Mouse (Mus musculus) spleen, postnatal 4 days (tissue): ENCODE data around the gene Heg1.

Experiments
- DNase-seq, 2 experiments: peaks; one replicate each; pipeline ENCODE4 v3.0.0; 2022; ENCODE audit warnings: low spot score in 2 of 2

The Heg1 gene

DNA sequence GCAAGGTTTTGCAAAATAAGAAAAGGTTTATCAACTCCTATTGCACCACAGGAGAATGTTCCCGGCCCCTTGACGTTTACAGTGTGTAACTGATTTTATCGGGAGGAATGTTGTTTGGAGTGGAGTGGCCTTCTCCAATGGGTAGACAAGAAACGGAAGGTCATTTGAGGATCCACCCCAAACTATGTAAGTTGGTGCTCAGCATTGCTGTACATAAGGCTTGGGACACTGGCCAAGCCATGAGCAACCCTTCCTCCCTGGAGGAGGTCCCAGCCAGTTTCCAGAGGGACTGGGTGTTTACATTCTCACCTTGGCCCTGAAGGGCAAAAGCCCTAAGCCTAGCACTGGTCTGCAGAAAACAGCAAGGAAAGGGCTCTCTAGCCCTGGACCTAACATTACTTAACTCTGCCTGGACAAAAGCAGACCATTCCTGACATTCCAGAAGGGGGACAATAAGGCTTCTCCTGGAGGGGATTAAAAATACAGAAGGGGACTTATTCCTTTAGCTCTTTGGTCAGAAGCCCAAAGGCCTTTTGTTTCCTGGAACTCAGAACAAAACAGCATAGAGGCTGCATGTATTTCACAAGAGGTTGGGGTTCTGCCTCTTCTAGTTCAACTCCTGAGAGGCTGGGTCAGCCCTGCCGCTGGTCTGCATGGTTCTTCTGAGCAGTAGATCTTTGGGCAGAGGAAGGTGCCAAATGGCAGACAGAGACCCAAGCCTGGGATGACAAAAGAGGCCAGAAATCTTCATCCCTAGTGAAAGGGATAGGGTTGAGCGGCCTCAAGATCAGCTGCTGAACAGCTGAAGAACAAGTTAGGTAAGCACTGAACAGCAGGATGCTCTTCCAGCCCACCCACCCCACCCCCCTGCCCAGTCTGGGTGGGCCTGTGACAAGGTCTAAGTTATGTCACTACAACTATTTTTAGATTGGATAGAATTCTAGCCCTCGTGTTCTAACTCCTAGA is 7.5 kb upstream of the Heg1 start:
- DNase-seq: no peak

- DNase-seq: no peak
Measured at GRCm38 (mm10) chr16:33677313-33677690, 6.9 kb upstream of the Heg1 start.

GRCm38 (mm10) chr16:33677901-33678300 is 6.3 kb upstream of the Heg1 start:
- no peak for DNase-seq

DNA sequence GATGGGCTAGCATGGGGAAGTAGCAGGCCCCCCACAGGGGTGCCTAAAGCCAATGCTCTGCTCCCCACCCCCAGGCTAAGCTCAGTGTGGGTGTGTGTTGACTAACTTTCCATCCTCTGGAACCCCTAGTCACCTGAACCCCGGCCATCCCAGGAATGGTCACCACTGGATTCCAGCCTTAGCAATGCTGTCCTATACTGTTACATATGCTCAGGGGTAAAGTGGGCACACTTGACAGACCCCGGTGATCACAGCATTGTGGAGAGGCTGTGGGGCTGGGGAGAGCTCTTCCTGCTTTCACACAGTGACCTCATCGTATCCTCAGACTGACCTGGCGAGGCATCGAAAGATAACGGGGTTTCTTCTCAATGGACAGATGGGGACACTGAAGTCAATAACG is 3.9 kb upstream of the Heg1 start:
- no peak for DNase-seq

DNA sequence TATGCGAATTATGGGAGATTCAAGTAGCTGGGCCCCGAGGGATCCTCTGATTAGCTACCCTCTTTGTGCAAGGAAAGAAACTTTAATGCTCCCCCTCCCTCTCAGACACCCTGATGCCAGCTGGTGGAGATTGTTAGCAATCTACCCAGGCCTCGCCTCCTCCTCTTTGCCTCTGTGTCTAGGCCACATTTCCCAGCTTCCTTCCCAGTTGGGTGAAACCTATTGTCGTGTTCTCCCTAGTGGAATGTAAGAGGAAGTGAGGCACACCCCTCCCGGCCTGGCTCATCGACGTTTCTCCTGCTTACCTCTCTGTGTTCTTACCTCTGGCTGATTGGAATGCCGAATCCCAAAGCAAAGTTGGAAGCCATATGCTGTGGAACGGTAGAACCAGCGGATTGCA is 3.4 kb upstream of the Heg1 start:
- no peak for DNase-seq

DNA sequence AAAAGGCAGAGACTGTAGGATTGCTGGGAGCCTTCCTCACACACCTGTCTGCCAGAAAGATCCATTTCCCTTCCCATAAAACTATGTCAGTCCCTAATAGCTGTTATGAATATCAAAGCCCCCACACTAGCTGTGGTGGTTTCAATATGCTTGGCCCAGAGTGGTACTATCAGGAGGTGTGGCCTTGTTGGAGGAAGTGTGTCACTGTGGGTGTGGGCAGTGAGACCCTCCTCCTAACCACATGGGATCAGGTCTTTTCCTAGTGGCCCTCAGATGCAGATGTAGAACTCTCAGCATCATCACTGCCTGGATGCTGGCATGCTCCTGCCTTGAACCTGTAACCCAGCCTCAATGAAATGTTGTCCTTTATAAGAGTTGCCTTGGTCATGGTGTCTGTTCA is 2.5 kb upstream of the Heg1 start:
- no peak for DNase-seq

- DNase-seq: no peak
Measured at GRCm38 (mm10) chr16:33682651-33683050, 1.5 kb upstream of the Heg1 start.

DNA sequence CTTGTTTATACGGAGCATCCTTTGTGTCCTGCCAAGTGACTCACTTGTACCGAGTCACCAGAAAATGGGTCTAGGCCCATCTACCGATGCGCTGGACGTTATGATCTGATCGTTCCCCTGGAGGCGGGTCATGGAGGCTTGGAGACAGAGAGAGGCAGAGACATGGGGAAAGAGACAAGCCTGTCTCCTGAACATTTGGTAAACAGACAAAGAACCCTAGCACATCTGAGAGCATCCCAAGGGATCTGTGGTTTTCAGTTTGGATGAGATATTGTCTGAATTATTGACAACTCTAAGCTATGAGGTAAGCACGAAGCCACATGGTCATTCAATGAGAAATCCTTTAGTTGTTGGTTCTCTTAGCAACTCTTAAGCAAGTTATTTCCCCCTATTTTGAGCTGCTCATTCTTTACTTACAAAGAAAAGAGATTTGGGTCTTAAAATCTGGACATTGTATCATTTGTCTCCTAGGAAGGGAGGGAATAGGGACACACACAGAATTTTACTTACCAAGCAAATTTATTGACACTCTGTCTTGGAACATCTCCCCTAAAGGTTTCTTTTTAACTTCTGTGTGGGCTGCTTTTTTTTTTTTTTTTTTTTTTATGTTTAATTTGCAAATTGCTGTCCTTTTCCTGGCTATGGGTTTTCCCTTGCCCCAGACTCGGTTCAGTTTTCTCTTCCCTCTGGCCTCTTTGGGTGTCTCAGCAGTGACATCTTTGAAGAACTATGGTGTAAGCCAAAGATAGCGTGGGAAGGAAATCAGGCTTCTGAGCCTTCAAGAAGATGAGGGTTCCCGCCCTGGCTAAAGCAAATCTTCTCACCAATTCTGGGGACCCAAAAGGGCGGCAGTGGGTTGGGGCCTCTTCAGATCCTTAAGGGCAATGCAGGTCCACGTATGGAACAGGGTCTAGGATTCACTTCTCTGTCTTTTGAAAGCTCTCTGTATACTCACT is 686 bp upstream of the Heg1 start:
- DNase-seq: no peak

GRCm38 (mm10) chr16:33684703-33685701 is 832 bp downstream of the Heg1 start:
- peak; percentile 27 to 73 for DNase-seq

- no peak for DNase-seq
Measured at GRCm38 (mm10) chr16:33686056-33686455, 1.9 kb downstream of the Heg1 start.

DNA sequence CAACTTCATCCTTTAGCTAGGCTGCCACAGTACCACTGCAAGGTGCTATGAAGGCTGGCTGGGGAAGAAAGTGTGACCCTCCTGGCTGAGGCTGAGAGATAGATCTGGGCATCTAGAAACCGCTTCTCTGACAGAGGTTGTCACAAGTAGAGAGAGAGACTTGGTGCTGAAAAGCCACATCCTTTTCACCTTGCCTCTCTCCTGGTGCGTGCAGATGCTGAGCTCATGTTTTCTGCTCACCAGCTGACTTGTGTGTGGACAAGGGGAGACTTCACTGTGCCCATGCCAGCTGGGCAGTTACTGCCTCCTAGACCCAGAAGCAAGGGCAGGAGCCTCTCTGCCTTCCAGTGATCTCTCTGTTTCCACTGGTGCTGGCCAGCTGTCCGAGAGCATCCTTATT is 3.6 kb downstream of the Heg1 start:
- no peak for DNase-seq

- peak; percentile 62 to 78 for DNase-seq
Measured at GRCm38 (mm10) chr16:33690975-33691747, 7.0 kb downstream of the Heg1 start.

DNA sequence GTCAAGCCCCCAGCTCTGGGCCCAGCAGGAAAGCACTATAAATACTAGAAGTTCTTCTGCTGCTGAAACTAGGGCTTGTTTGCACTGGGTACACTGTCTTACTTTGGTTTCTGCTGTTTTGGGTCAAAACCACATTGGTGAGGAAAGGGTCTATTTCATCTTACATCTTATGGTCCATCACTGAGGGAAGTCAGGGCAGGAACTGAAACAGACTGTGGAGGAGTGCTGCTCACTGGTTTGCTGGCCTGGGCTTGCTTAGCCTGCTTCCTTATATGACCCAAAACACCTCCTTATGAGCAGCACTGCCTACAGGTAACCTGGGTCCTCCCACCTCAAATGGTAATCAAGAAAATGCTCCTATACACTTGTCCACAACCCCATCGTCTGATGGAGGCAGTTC is 9.4 kb downstream of the Heg1 start:
- no peak for DNase-seq

- no peak for DNase-seq
Measured at GRCm38 (mm10) chr16:33696811-33697575, 12.8 kb downstream of the Heg1 start.

DNA sequence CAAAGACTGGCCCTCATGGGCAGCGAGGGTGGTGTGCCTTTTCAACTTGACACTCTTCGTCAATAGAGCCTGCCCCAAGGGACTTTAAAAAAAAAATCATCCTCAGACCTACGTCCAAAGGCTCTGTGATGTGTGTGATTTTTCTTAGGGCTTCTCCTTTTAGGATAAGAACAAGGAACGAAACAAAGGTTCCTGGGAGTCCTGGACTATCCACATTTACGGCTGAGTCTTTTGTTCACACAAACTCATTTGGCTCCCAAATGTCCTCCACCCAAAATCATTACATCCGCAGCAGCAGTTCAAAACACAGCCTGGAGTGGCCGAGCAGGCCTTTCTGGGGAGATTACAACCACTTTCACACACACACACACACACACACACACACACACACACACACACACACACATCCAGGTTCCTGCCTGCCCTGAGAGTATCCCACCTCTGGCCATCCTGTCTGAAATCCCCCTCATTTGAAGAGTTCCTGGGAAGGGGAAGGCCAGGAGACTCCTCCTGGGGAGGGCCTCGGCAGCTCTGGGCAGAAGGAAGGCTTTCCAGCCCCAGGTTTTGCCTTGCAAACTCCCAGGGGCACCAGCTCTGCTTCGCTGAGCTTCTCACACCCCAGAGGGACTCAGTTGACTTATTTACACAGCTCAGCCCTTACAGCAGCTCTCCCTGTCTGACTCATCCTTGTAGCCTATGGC is 13.6 kb downstream of the Heg1 start:
- no peak for DNase-seq

DNA sequence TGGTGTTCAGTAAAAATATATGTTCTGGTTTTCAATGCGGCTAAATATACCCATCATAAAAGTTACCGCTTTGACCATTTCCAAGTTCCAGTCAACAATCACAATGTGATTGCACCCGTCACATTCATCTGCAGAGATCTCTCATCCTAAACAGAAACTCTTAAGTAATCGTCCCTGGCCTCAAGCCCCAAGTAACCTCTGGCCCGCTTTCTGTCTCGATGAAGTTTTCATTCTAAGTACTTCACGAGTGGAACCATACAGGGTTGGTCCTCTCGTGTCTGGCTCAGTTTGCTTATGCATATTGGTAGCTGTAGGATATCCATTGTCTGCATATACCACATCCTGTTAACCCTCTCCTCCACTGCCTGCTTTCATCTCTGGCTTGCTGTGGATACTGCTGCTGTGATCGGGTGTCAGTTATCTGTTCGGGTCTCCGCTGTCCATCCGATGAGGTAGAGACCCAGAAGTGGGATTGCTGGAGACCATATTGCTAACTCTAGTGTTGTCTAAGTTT is 14.2 kb downstream of the Heg1 start:
- DNase-seq: no peak

- DNase-seq: no peak
Measured at GRCm38 (mm10) chr16:33700584-33700983, 16.4 kb downstream of the Heg1 start.

GRCm38 (mm10) chr16:33701872-33702271 is 17.7 kb downstream of the Heg1 start:
- DNase-seq: no peak

GRCm38 (mm10) chr16:33704289-33704688 is 20.1 kb downstream of the Heg1 start:
- no peak for DNase-seq
